Mouse (Mus musculus): ENCODE results near the gene Taldo1. TPM values are rescaled to one million over a fixed set of nuclear protein-coding genes. Genes with fewer than 3 reads are reported as not detected.
A peak's percentile ranks its signal among the peaks of the same experiment; 100 is the strongest.

Gene Taldo1
- polyA plus RNA-seq, 1 experiment from 2014 or later = 272 TPM

DNA sequence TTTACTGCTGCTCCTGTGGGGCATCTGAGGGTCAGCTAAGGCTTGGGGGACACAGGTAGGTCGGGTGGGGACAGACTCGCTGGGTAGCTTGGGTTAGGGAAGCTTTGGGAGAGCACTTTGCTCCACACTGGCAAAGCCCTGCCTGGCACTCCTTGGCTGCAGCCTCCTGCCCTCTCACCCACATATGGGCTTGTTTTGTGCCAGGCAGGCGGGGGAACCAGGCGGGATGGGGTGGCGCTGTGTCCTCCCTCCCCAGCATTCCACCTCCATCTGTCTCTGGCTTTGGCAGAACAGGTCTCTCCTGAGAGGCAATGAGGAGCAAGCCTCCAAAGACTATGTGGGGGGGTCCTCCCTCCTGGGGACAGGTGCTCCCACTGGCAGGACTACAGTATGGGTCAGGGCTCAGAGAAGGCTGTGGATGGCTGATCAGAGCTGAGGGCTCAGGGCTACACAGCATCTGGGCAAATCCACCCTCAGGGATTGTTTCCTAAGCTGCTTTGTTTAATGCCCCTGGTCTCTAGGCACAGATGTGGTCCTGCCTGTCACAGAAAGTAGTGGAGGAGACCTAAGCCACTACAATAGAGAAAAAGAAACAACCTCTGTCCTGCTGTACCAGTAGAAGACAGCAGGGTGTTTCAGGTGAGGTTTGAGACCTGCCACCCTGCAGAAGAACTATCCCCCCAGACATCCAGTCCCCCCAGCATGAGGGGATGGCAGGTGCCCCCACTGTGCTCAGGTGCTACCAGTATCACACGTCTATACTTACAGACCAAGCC, 40.9 kb downstream of the Taldo1 start:
- Histone ChIP-seq H3K4me3 (peak overlapping the region; percentile 54; the same call in 1 of the 2 replicates), H3K9me3 (replicated peaks) (no peaks in the 10 kb centered on the region), H3K36me3 (peaks cover 47% of the 10 kb centered on the region), H3K4me1 (peaks cover 77% of the 10 kb centered on the region), H3K27ac (no peak overlapping the region), H3K27me3 (ENCODE audit: low read depth, poor library complexity, severe bottlenecking) (no peaks in the 10 kb centered on the region)
- WGBS = 92% methylated on average over 6 of the region's 6 CpGs
- no peak for DNase-seq (ENCODE audit: low spot score)

DNA sequence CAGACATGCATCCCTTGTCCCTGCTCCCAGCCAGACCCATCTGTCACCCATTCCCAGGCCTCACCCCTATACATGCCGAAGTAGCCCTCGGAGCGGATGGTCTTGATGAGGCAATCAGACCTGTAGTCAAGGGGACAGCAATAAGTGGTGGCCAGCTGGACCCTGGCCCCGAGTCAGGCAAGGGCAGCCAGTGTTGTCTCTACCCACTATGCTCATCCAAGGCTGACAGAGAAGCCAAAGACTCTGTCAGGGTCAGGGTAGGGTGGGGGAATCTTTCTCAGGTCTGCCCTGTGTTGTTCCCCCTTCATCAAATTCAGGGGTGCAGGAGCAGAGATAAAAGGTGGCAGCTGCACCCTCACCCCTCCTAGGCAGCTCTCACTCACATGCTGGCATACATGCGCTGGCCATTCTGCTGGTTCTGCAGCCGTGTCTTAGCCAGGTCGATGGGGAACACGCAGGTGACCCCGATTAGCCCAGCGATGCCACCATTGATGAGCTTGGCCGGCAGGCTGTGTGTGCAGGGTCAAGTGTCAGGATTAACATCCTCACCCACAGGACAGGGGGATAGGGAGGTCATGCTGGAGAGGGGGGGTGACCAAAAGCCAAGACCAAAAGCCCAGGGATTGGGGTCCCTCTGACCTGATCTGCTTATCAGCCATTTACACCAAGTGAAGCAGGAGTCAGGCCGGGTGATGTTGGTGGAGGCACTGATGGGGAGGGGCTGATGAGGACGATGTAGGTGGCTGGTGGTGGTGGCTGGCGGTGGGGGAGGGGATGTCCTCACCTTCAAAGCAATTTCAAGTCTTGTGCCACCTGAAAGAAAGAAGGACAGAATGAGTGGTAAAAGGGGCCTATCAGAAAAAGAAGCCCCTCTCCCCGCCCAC, 41.8 kb downstream of the Taldo1 start:
- WGBS = 71% methylated on average over 15 of the region's 15 CpGs
- H3K27me3 ChIP-seq (ENCODE audit: low read depth, poor library complexity, severe bottlenecking) = no peaks in the 10 kb centered on the region
- no peak for DNase-seq (ENCODE audit: low spot score)
- H3K4me3 ChIP-seq = peak overlapping the region; percentile 54
- peaks cover 73% of the 10 kb centered on the region for H3K4me1 ChIP-seq
- H3K27ac ChIP-seq = peak overlapping the region; percentile 82
- peaks cover 55% of the 10 kb centered on the region for H3K36me3 ChIP-seq
- no peaks in the 10 kb centered on the region for H3K9me3 ChIP-seq (replicated peaks)

DNA sequence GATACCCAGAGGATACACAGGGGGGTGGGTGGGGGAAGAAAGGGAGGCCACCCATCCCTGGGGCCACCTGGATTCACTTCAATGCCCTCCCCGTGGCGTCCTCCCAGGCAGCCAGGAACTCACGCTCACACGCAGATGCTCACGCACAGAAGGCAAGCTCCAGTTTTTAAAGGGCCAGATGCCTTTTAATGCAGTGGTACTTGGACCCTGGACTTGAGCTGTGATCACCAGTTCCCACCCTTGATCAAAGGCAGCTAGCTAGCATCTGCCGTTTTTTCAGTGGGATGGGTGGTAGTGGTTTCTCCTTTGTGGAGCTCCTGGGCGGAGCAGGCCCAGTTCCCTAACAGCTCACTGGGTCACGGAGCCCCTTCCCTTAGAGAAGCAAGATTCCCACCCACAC, 42.5 kb downstream of the Taldo1 start:
- peak; percentile 69 for DNase-seq (ENCODE audit: low spot score)
- 12% methylated on average over 8 of the region's 8 CpGs for WGBS
- Histone ChIP-seq H3K4me3 (peak overlapping the region; percentile 54), H3K9me3 (replicated peaks) (no peaks in the 10 kb centered on the region), H3K27me3 (ENCODE audit: low read depth, poor library complexity, severe bottlenecking) (no peaks in the 10 kb centered on the region), H3K27ac (peak overlapping the region; percentile 82), H3K36me3 (peaks cover 62% of the 10 kb centered on the region), H3K4me1 (peaks cover 66% of the 10 kb centered on the region)

- 5% methylated on average over 17 of the region's 17 CpGs for WGBS
- peak overlapping the region; percentile 82 for H3K27ac ChIP-seq
- H3K36me3 ChIP-seq = peaks cover 68% of the 10 kb centered on the region
- H3K27me3 ChIP-seq (ENCODE audit: low read depth, poor library complexity, severe bottlenecking) = no peaks in the 10 kb centered on the region
- DNase-seq (ENCODE audit: low spot score) = peak; percentile 70
- H3K4me1 ChIP-seq = peaks cover 61% of the 10 kb centered on the region
- peak overlapping the region; percentile 54 for H3K4me3 ChIP-seq
- no peaks in the 10 kb centered on the region for H3K9me3 ChIP-seq (replicated peaks)
Observed at GRCm38 (mm10) chr7:141435129-141435855, 43.3 kb downstream of the Taldo1 start.

- H3K4me3 ChIP-seq = peak overlapping the region; percentile 73
- DNase-seq (ENCODE audit: low spot score) = no peak
- 84% methylated on average over 9 of the region's 9 CpGs for WGBS
Observed at GRCm38 (mm10) chr7:141435856-141436522, 44.0 kb downstream of the Taldo1 start.

DNA sequence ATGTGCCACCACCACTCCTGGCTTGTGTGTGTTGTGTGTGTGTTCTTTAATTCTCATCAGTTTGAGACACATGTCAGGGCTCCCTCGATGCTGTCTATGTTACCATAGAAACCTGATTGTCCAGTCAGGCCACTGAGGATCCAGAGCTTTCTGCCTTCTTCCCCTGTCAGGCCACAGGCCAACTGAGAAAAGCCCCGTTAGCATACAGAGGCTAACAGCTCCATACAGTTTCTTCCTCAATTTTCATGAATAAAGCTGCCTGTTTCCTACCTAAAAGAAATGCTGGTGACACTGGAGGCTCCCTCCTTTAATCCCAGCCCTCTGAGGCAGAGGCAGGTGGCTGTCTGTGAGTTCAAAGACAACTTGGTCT, 44.5 kb downstream of the Taldo1 start:
- H3K4me1 ChIP-seq = peaks cover 72% of the 10 kb centered on the region
- peak overlapping the region; percentile 89 for H3K27ac ChIP-seq
- H3K36me3 ChIP-seq = peaks cover 68% of the 10 kb centered on the region
- no peaks in the 10 kb centered on the region for H3K9me3 ChIP-seq (replicated peaks)
- 70% methylated on average over 2 of the region's 2 CpGs for WGBS
- DNase-seq (ENCODE audit: low spot score) = no peak
- no peaks in the 10 kb centered on the region for H3K27me3 ChIP-seq (ENCODE audit: low read depth, poor library complexity, severe bottlenecking)
- peak overlapping the region; percentile 73 for H3K4me3 ChIP-seq

More at GRCm38 (mm10) chr7:141435856-141436522, 44.0 kb downstream of the Taldo1 start:
- no peaks in the 10 kb centered on the region for H3K9me3 ChIP-seq (replicated peaks)
- H3K4me1 ChIP-seq = peaks cover 66% of the 10 kb centered on the region
- peak overlapping the region; percentile 82 for H3K27ac ChIP-seq
- no peaks in the 10 kb centered on the region for H3K27me3 ChIP-seq (ENCODE audit: low read depth, poor library complexity, severe bottlenecking)
- peaks cover 68% of the 10 kb centered on the region for H3K36me3 ChIP-seq

- H3K27ac ChIP-seq = peak within 1 kb of the TSS; percentile 89
- H3K36me3 ChIP-seq = peaks cover 68% of the 10 kb centered on the region
- H3K27me3 ChIP-seq (ENCODE audit: low read depth, poor library complexity, severe bottlenecking) = no peaks in the 10 kb centered on the region
- peak; percentile 90 for DNase-seq (ENCODE audit: low spot score)
- no peaks in the 10 kb centered on the region for H3K9me3 ChIP-seq (replicated peaks)
- peak within 1 kb of the TSS; percentile 73 for H3K4me3 ChIP-seq
- H3K4me1 ChIP-seq = peaks cover 79% of the 10 kb centered on the region
- 6% methylated on average over 53 of the region's 53 CpGs for WGBS
Observed at GRCm38 (mm10) chr7:141437178-141438120, 45.5 kb downstream of the Taldo1 start, which contains the start of gene Slc25a22. Gene Slc25a22, minus strand, starts transcription at chr7:141437892.

- no peak for DNase-seq (ENCODE audit: low spot score)
- Histone ChIP-seq H3K9me3 (replicated peaks) (no peaks in the 10 kb centered on the region), H3K27ac (no peak overlapping the region), H3K27me3 (ENCODE audit: low read depth, poor library complexity, severe bottlenecking) (no peaks in the 10 kb centered on the region), H3K4me1 (peaks cover 79% of the 10 kb centered on the region), H3K4me3 (no peak overlapping the region), H3K36me3 (peaks cover 59% of the 10 kb centered on the region)
- WGBS = 95% methylated on average over 12 of the region's 12 CpGs
Observed at GRCm38 (mm10) chr7:141438201-141438968, 46.4 kb downstream of the Taldo1 start.

GRCm38 (mm10) chr7:141439140-141439679, 47.2 kb downstream of the Taldo1 start:
- no peak overlapping the region for H3K4me3 ChIP-seq
- DNase-seq (ENCODE audit: low spot score) = no peak
- H3K27me3 ChIP-seq (ENCODE audit: low read depth, poor library complexity, severe bottlenecking) = no peaks in the 10 kb centered on the region
- H3K36me3 ChIP-seq = peaks cover 52% of the 10 kb centered on the region
- WGBS = 96% methylated on average over 10 of the region's 10 CpGs
- peaks cover 78% of the 10 kb centered on the region for H3K4me1 ChIP-seq
- no peak overlapping the region for H3K27ac ChIP-seq
- H3K9me3 ChIP-seq (replicated peaks) = no peaks in the 10 kb centered on the region

DNA sequence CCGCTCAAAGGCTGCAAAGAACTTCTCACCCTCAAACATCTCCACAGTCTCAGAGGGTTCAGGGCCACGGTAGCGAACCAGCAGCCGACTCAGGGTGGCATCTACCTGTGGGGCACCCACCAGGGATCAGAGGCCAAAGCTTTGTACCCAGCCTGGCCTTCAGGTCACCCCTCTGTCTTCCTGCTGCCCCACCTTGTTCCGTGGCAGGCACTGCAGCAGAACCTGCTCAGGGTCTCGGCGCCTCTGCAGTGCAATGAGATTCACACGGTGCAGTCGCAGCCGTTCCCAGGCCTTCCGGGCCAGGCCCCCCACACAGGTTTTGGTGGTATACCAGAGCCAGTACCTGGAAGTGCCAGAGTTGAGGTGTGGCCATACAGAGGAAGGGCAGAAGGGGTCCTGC, 47.8 kb downstream of the Taldo1 start:
- Histone ChIP-seq H3K27me3 (ENCODE audit: low read depth, poor library complexity, severe bottlenecking) (no peaks in the 10 kb centered on the region), H3K9me3 (replicated peaks) (no peaks in the 10 kb centered on the region), H3K27ac (no peak overlapping the region), H3K36me3 (peaks cover 52% of the 10 kb centered on the region), H3K4me3 (no peak overlapping the region), H3K4me1 (peaks cover 74% of the 10 kb centered on the region)
- no peak for DNase-seq (ENCODE audit: low spot score)
- 97% methylated on average over 11 of the region's 11 CpGs for WGBS

Measured in limb, embryonic 10.5 days (tissue).